Mouse (Mus musculus): ENCODE measurements around the gene Prkag2.

GRCm38 (mm10) chr5:24950891-24951574, 149.4 kb downstream of the Prkag2 start:
- TF ChIP-seq CTCF (IDR thresholded peaks at IDR 0.05; ENCODE audit: low read depth) (no peak), EP300 (IDR thresholded peaks at IDR 0.05; ENCODE audit: low read depth) (no peak)
